17 mouse cellular contexts compared by ENCODE assay signal in the genomic region with DNA sequence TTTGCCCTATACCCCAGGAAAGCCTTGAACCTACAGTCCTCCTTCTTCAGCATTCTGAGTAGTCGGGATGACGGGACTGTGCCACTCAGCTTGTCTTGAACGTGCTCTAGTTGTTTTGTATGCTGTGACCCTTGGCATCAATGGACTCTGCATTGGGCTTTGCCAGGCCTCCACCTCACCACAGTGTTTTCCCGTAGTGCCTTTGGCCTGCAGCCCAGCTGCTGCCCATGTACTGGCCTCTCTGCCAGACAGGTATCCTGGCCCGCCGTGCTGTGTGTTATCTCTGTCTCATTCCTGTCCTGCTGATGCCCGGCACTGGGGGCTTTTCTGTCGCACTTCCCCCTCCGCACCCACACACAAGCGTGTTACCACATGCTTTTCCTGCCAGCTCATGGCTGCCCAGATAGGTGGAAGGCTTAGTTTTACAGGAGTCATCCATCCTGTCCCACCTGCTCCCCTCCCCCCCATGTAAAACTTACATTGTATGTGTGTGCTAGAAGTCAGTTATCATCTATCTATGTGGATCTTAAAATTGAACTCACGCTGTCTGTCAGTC. TPM values are rescaled to one million over a fixed set of nuclear protein-coding genes. Genes with fewer than 3 reads are reported as not detected.
A peak's percentile ranks its signal among the peaks of the same experiment; 100 is the strongest.
DNase-seq lines count a peak whose midpoint lies in the region; ATAC-seq lines count a peak whose summit lies in the region.
"Had no signal": no experiment of that assay in that cellular context is flagged by ENCODE, and none has a peak within 500 bp of the region (broad histone marks: within the 10 kb centered on the region; RNA-seq: fewer than 3 reads in every experiment).

No protein-coding gene starts in this region.

- H3K9me3 ChIP-seq in kidney, embryonic 16.5 days (ENCODE audit: low read length), result no peaks in the 10 kb centered on the region
- H3K9me3 ChIP-seq: lung, embryonic 15.5 days had no signal

- no peak overlapping the region for H3K4me3 ChIP-seq in kidney, embryonic 16.5 days (ENCODE audit: low read length)
- H3K4me3 ChIP-seq: layer of hippocampus, adult 2 months; lung, embryonic 15.5 days; myocyte had no signal

- no peaks in the 10 kb centered on the region for H3K4me1 ChIP-seq in kidney, embryonic 16.5 days (ENCODE audit: insufficient read depth, low read length)
- H3K4me1 ChIP-seq: lung, embryonic 15.5 days had no signal

- H3K36me3 ChIP-seq in kidney, embryonic 16.5 days (ENCODE audit: insufficient read depth, low read length), result peaks cover 68% of the 10 kb centered on the region

- H3K27me3 ChIP-seq in kidney, embryonic 16.5 days (ENCODE audit: insufficient read depth, low read length), result no peaks in the 10 kb centered on the region
- H3K27me3 ChIP-seq: lung, embryonic 15.5 days had no signal

- ATAC-seq in cerebellum, adult (ENCODE audit: insufficient number of reproducible peaks, low FRiP score, low TSS enrichment), result no peak
- no peak for ATAC-seq in kidney, embryonic 16.5 days (ENCODE audit: low FRiP score, low TSS enrichment)
- ATAC-seq: forebrain, embryonic 16.5 days had no signal

- no peak overlapping the region for H3K9ac ChIP-seq in kidney, embryonic 16.5 days (replicated peaks; ENCODE audit: low read length)
- H3K9ac ChIP-seq: lung, embryonic 15.5 days had no signal

- H3K4me2 ChIP-seq in kidney, embryonic 16.5 days (replicated peaks; ENCODE audit: low read depth, low read length), result no peak overlapping the region
- H3K4me2 ChIP-seq: lung, embryonic 15.5 days had no signal

- H3K27ac ChIP-seq in kidney, embryonic 16.5 days (ENCODE audit: low read length), result no peak overlapping the region
- H3K27ac ChIP-seq: layer of hippocampus, adult 2 months; lung, embryonic 15.5 days had no signal

- WGBS in kidney, embryonic 16.5 days, result 89% methylated on average over 11 of the region's 11 CpGs

- peak; percentile 39 for DNase-seq in cerebellum, adult 9-11 months
- peak; percentile 31 to 39 for DNase-seq in kidney, adult 8-10 months
- peak; percentile 60 to 72 for DNase-seq in cerebellum, postnatal 25 days
- DNase-seq in kidney, postnatal 36 days, result peak; percentile 55 to 71
- no peak for DNase-seq in thymus, postnatal 4 days
- DNase-seq in layer of hippocampus, adult 8-10 months (ENCODE audit: low spot score in 2 of 2), result no peak
- DNase-seq: adrenal gland, postnatal 36 days; B cell, adult 2 months; right cerebral cortex, postnatal 14 days had no signal

RNA-seq across cellular contexts. Expression of gene Rfc2, which starts 10.9 kb away (rescaled TPM):
- 302 TPM in 2 replicates for polyA plus RNA-seq in kidney, embryonic 16.5 days (2015; fragmentation: Nextera tagmentation; extraction: Ambion mirVana)
- 10 to 100 TPM; 50.2 to 60.7 (median 55.7) TPM for total RNA-seq in layer of hippocampus, adult 8-10 months (2022)

RNA-seq across cellular contexts. Expression of gene Lat2, which starts 22.7 kb away (rescaled TPM):
- polyA plus RNA-seq in kidney, embryonic 16.5 days (2015; fragmentation: Nextera tagmentation; extraction: Ambion mirVana), result 1.8 and 3.6 TPM in 2 replicates
- 10 to 100 TPM in 2 of 4 experiments, 1 to 10 TPM in 2; 3.2 to 20.7 (median 11.6) TPM for total RNA-seq in layer of hippocampus, adult 8-10 months (2022)

RNA-seq across cellular contexts. Expression of gene Syna, which starts 32.1 kb away (rescaled TPM):
- polyA plus RNA-seq in kidney, embryonic 16.5 days (2015; fragmentation: Nextera tagmentation; extraction: Ambion mirVana), result 0.09 and 0.27 TPM in 2 replicates
- 1 to 10 TPM; 3.3 to 4.4 (median 3.7) TPM for total RNA-seq in layer of hippocampus, adult 8-10 months (2022)
- total RNA-seq: adrenal gland, postnatal 36 days; gastrocnemius, postnatal 4 days; megakaryocyte-erythroid progenitor cell, adult 5-6 weeks had no signal

RNA-seq across cellular contexts. Expression of gene Clip2, which starts 39.9 kb away (rescaled TPM):
- 4.1 and 4.3 TPM in 2 replicates for polyA plus RNA-seq in kidney, embryonic 16.5 days (2015; fragmentation: Nextera tagmentation; extraction: Ambion mirVana)
- 100 to 1,000 TPM in 2 of 4 experiments, 10 to 100 TPM in 2; 92.3 to 109 (median 102) TPM for total RNA-seq in layer of hippocampus, adult 8-10 months (2022)

RNA-seq across cellular contexts. Expression of gene Eif4h, which starts 47.2 kb away (rescaled TPM):
- 492 and 502 TPM in 2 replicates for polyA plus RNA-seq in kidney, embryonic 16.5 days (2015; fragmentation: Nextera tagmentation; extraction: Ambion mirVana)
- total RNA-seq in layer of hippocampus, adult 8-10 months (2022), result 100 to 1,000 TPM; 278 to 306 (median 300) TPM

Comparison
In these comparisons a context has a peak if more than half of its experiments do, and no peak if none do; other contexts are left out.
1. DNase-seq: peak in cerebellum, adult 9-11 months (single experiment), kidney, adult 8-10 months (2 of 2), cerebellum, postnatal 25 days (2 of 2) and kidney, postnatal 36 days (2 of 2); none in thymus, postnatal 4 days (single experiment) and layer of hippocampus, adult 8-10 months (0 of 2).